Mouse (Mus musculus): ENCODE results near the gene Atp6ap1. TPM values are rescaled to one million over a fixed set of nuclear protein-coding genes. Genes with fewer than 3 reads are reported as not detected.
A peak's percentile ranks its signal among the peaks of the same experiment; 100 is the strongest.

Gene Atp6ap1
- total RNA-seq (2021) = 100 to 1,000 TPM; 306 to 330 TPM
- long read RNA-seq, experiment 1, transcript Atp6ap1-201 (10 exons, 2,189 nt) = major isoform, 130 of 167 reads
- long read RNA-seq, experiment 1, partial matches to known transcripts = 27 of 167 reads
- long read RNA-seq, experiment 1, other reads (novel, unspliced or antisense) = 9 of 167 reads
- long read RNA-seq, experiment 2, transcript Atp6ap1-201 (10 exons, 2,189 nt) = major isoform, 210 of 249 reads
- long read RNA-seq, experiment 2, partial matches to known transcripts = 32 of 249 reads
- long read RNA-seq, experiment 2, other reads (novel, unspliced or antisense) = 7 of 249 reads

- H3K4me3 ChIP-seq = peak within 1 kb of the TSS; percentile 79
- TF ChIP-seq CTCF (conservative IDR thresholded peaks at IDR 0.05) = no peak
- peak; percentile 90 to 95 for DNase-seq (ENCODE audit: low spot score in 2 of 2)
- peak within 1 kb of the TSS; percentile 89 for H3K27ac ChIP-seq
Measured at GRCm38 (mm10) chrX:74296538-74297448, at the start of gene Atp6ap1. Gene Atp6ap1, plus strand, starts transcription at chrX:74297097.

- TF ChIP-seq CTCF (conservative IDR thresholded peaks at IDR 0.05) = peak; percentile 78
- DNase-seq (ENCODE audit: low spot score in 2 of 2) = peak in 1 of 2 experiments; percentile 37
- peak overlapping the region; percentile 80 for H3K27ac ChIP-seq
- peak overlapping the region; percentile 58; the same call in 1 of the 2 replicates for H3K4me3 ChIP-seq
Measured at GRCm38 (mm10) chrX:74248651-74249050, 48.2 kb upstream of the Atp6ap1 start.

GRCm38 (mm10) chrX:74249615-74250014, 47.3 kb upstream of the Atp6ap1 start, which contains the start of gene Flna:
Gene Flna, minus strand, starts transcription at chrX:74249820.
- DNase-seq (ENCODE audit: low spot score in 2 of 2) = peak; percentile 51 to 55
- H3K27ac ChIP-seq = peak within 1 kb of the TSS; percentile 80

GRCm38 (mm10) chrX:74254153-74254887, 42.6 kb upstream of the Atp6ap1 start, which contains the start of gene Emd:
Gene Emd, plus strand, starts transcription at chrX:74254687.
- H3K4me3 ChIP-seq = peak within 1 kb of the TSS; percentile 72
- peak; percentile 80 to 91 for DNase-seq (ENCODE audit: low spot score in 2 of 2)
- H3K27ac ChIP-seq = peak within 1 kb of the TSS; percentile 92
- no peak for TF ChIP-seq CTCF (conservative IDR thresholded peaks at IDR 0.05)

More at GRCm38 (mm10) chrX:74249615-74250014, 47.3 kb upstream of the Atp6ap1 start, which contains the start of gene Flna:
- H3K4me3 ChIP-seq = peak within 1 kb of the TSS; percentile 58
- TF ChIP-seq CTCF (conservative IDR thresholded peaks at IDR 0.05) = peak; percentile 62

GRCm38 (mm10) chrX:74254888-74255565, 41.9 kb upstream of the Atp6ap1 start:
- TF ChIP-seq CTCF (conservative IDR thresholded peaks at IDR 0.05) = no peak
- no peak for DNase-seq (ENCODE audit: low spot score in 2 of 2)
- peak overlapping the region; percentile 72 for H3K4me3 ChIP-seq
- peak overlapping the region; percentile 92 for H3K27ac ChIP-seq

GRCm38 (mm10) chrX:74257746-74258145, 39.2 kb upstream of the Atp6ap1 start:
- no peak overlapping the region for H3K27ac ChIP-seq
- no peak for DNase-seq (ENCODE audit: low spot score in 2 of 2)
- TF ChIP-seq CTCF (conservative IDR thresholded peaks at IDR 0.05) = no peak
- H3K4me3 ChIP-seq = no peak overlapping the region

- H3K27ac ChIP-seq = peak overlapping the region; percentile 99
- no peak for DNase-seq (ENCODE audit: low spot score in 2 of 2)
- TF ChIP-seq CTCF (conservative IDR thresholded peaks at IDR 0.05) = no peak
- peak overlapping the region; percentile 63 for H3K4me3 ChIP-seq
Measured at GRCm38 (mm10) chrX:74269736-74270061, 27.2 kb upstream of the Atp6ap1 start.

- DNase-seq (ENCODE audit: low spot score in 2 of 2) = peak; percentile 86 to 95
- peak within 1 kb of the TSS; percentile 99 for H3K27ac ChIP-seq
- peak; percentile 66 for TF ChIP-seq CTCF (conservative IDR thresholded peaks at IDR 0.05)
Measured at GRCm38 (mm10) chrX:74270062-74270901, 26.6 kb upstream of the Atp6ap1 start, which contains the start of gene Rpl10. Gene Rpl10, plus strand, starts transcription at chrX:74270812.

GRCm38 (mm10) chrX:74270902-74271551, 25.9 kb upstream of the Atp6ap1 start:
- DNase-seq (ENCODE audit: low spot score in 2 of 2) = no peak
- H3K4me3 ChIP-seq = peak overlapping the region; percentile 82
- TF ChIP-seq CTCF (conservative IDR thresholded peaks at IDR 0.05) = no peak
- peak overlapping the region; percentile 90 for H3K27ac ChIP-seq

More at GRCm38 (mm10) chrX:74270062-74270901, 26.6 kb upstream of the Atp6ap1 start, which contains the start of gene Rpl10:
- H3K4me3 ChIP-seq = peak within 1 kb of the TSS; percentile 82

- no peak overlapping the region for H3K4me3 ChIP-seq
- no peak for TF ChIP-seq CTCF (conservative IDR thresholded peaks at IDR 0.05)
- no peak for DNase-seq (ENCODE audit: low spot score in 2 of 2)
- H3K27ac ChIP-seq = no peak overlapping the region
Measured at GRCm38 (mm10) chrX:74273422-74274322, 23.2 kb upstream of the Atp6ap1 start.
